Mouse (Mus musculus) erythroblast, embryonic 14.5 days (primary cell): ENCODE results near the gene Gpr62. TPM values are rescaled to one million over a fixed set of nuclear protein-coding genes. Genes with fewer than 3 reads are reported as not detected.

Experiments used
- H3K27me3 ChIP-seq: 2 replicates; pipeline ENCODE4 v1.6.1; 2012; ENCODE audit warnings: inconsistent platforms; ENCODE audit not compliant: control insufficient read depth
- H3K36me3 ChIP-seq: 2 replicates; pipeline ENCODE4 v1.6.1; 2012; ENCODE audit warnings: mild to moderate bottlenecking, inconsistent platforms; ENCODE audit not compliant: control insufficient read depth
- H3K4me1 ChIP-seq: 2 replicates; pipeline ENCODE4 v1.6.1; 2012; ENCODE audit warnings: inconsistent platforms; ENCODE audit not compliant: control insufficient read depth
- H3K4me3 ChIP-seq: replicated peaks from 2 replicates; pipeline ENCODE3; 2012; ENCODE audit warnings: moderate library complexity, mild to moderate bottlenecking, inconsistent platforms
- H3K9me3 ChIP-seq: 2 replicates; pipeline ENCODE4 v1.6.1; 2012; ENCODE audit warnings: low read length, inconsistent platforms, mixed read lengths; ENCODE audit not compliant: control insufficient read depth
- GATA1 ChIP-seq: IDR thresholded peaks from 2 replicates; pipeline ENCODE4 v1.6.1; 2012; ENCODE audit warnings: low read length, inconsistent platforms, mixed read lengths
- TAL1 ChIP-seq: IDR thresholded peaks from 3 replicates; pipeline ENCODE4 v1.6.1; 2012; ENCODE audit warnings: low read length, inconsistent platforms, mixed read lengths
- polyA plus RNA-seq: library from polyadenylated mRNA; stranded (reverse); fragments of >175 nt; gene quantifications from 2 replicates; pipeline ENCODE4 v1.2.3, GENCODE M21; 2012

Gpr62 gene
- polyA plus RNA-seq, 1 experiment: not detected

GRCm38 (mm10) chr9:106420608-106421007, 45.1 kb downstream of the Gpr62 start:
- Histone ChIP-seq H3K27me3 (peaks cover 45% of the 10 kb centered on the region), H3K9me3 (no peaks in the 10 kb centered on the region), H3K4me3 (no peak overlapping the region), H3K4me1 (no peaks in the 10 kb centered on the region), H3K36me3 (no peaks in the 10 kb centered on the region)
- TF ChIP-seq TAL1 (no peak), GATA1 (no peak)

- peaks cover 45% of the 10 kb centered on the region for H3K27me3 ChIP-seq
- no peak overlapping the region for H3K4me3 ChIP-seq
- H3K4me1 ChIP-seq: no peaks in the 10 kb centered on the region
- H3K9me3 ChIP-seq: no peaks in the 10 kb centered on the region
- TF ChIP-seq GATA1 (no peak), TAL1 (no peak)
- no peaks in the 10 kb centered on the region for H3K36me3 ChIP-seq
Measured at GRCm38 (mm10) chr9:106417841-106418625, 47.7 kb downstream of the Gpr62 start.

GRCm38 (mm10) chr9:106416826-106417225, 48.9 kb downstream of the Gpr62 start:
- TF ChIP-seq TAL1: no peak
- no peak for TF ChIP-seq GATA1
- Histone ChIP-seq H3K36me3 (no peaks in the 10 kb centered on the region), H3K4me1 (no peaks in the 10 kb centered on the region), H3K9me3 (no peaks in the 10 kb centered on the region), H3K27me3 (peaks cover 45% of the 10 kb centered on the region), H3K4me3 (no peak overlapping the region)

Other genes starting within 250 kb of the Gpr62 start
- gene Tlr9, start 243.3 kb downstream of the Gpr62 start, polyA plus RNA-seq: 0.01 TPM in 1 of 2 replicates, not detected in the other
- gene Alas1, start 217.3 kb downstream of the Gpr62 start, polyA plus RNA-seq: 0.43 and 0.52 TPM in 2 replicates
- gene Poc1a, start 184.9 kb downstream of the Gpr62 start, polyA plus RNA-seq: 1.8 and 3.7 TPM in 2 replicates
- 0.19 and 0.23 TPM in 2 replicates for gene Dusp7, start 97.3 kb downstream of the Gpr62 start, polyA plus RNA-seq
- 2.4 and 3.8 TPM in 2 replicates for gene Rpl29, start 36.5 kb downstream of the Gpr62 start, polyA plus RNA-seq
- 0.42 and 0.50 TPM in 2 replicates for gene Acy1, start 27.6 kb downstream of the Gpr62 start, polyA plus RNA-seq
- 0.07 TPM in 1 of 2 replicates, not detected in the other for gene Abhd14b, start 18.5 kb downstream of the Gpr62 start, polyA plus RNA-seq
- 0.42 and 0.64 TPM in 2 replicates for gene Abhd14a, start 18.3 kb downstream of the Gpr62 start, polyA plus RNA-seq
- gene Pcbp4, start 12.6 kb downstream of the Gpr62 start, polyA plus RNA-seq: 0.21 and 0.90 TPM in 2 replicates
- 9.9 and 10.7 TPM in 2 replicates for gene Rrp9, start 10.0 kb upstream of the Gpr62 start, polyA plus RNA-seq
- 0.05 TPM in 1 of 2 replicates, not detected in the other for gene Parp3, start 11.0 kb upstream of the Gpr62 start, polyA plus RNA-seq
- not detected in 2 replicates for gene Iqcf1, start 34.0 kb upstream of the Gpr62 start, polyA plus RNA-seq
- gene Iqcf5, start 48.6 kb upstream of the Gpr62 start, polyA plus RNA-seq: not detected in 2 replicates
- gene Iqcf3, start 95.7 kb upstream of the Gpr62 start, polyA plus RNA-seq: not detected in 2 replicates
- gene Iqcf4, start 105.1 kb upstream of the Gpr62 start, polyA plus RNA-seq: not detected in 2 replicates
- not detected in 2 replicates for gene Iqcf6, start 160.6 kb upstream of the Gpr62 start, polyA plus RNA-seq
- gene Grm2, start 190.1 kb upstream of the Gpr62 start, polyA plus RNA-seq: not detected in 2 replicates
- 0.63 and 0.69 TPM in 2 replicates for gene Tex264, start 220.0 kb upstream of the Gpr62 start, polyA plus RNA-seq